Mouse (Mus musculus) ES-E14 (cell line): ENCODE measurements at regions not wholly inside any gene's neighbourhood (a gene's known extent, or its start where the extent isn't known, plus 50 kb on each side); places are given as distances from the start of the nearest gene placed in this dataset.

Experiments used
- DNase-seq: peaks from one replicate; pipeline ENCODE4 v3.0.0-alpha.2; 2013; ENCODE audit warnings: low read depth, low spot score
- H3K27ac ChIP-seq: 2 replicates; pipeline ENCODE4 v1.5.1; 2012; ENCODE audit warnings: low read depth, mild to moderate bottlenecking, low read length, moderate library complexity, mixed read lengths; ENCODE audit not compliant: poor library complexity, insufficient read depth, severe bottlenecking
- H3K36me3 ChIP-seq: 2 replicates; pipeline ENCODE4 v1.6.1; 2012; ENCODE audit warnings: mild to moderate bottlenecking, low read length, moderate library complexity, mixed read lengths; ENCODE audit not compliant: control insufficient read depth, poor library complexity, insufficient read depth, severe bottlenecking
- H3K4me1 ChIP-seq, 2 experiments: fragments of 150-350 bp in 1 of 2; sonication (generic) in 1 of 2; 2 replicates each; pipeline ENCODE4 v1.6.1; 2012; ENCODE audit warnings: low read length in 2 of 2, mild to moderate bottlenecking in 1 of 2, mixed read lengths in 1 of 2; ENCODE audit not compliant: control insufficient read depth in 2 of 2, insufficient read depth in 2 of 2, poor library complexity in 1 of 2
- H3K4me3 ChIP-seq, 2 experiments: fragments of 150-350 bp in 1 of 2; sonication (generic) in 1 of 2; 2 replicates each; pipeline ENCODE4 v1.5.1; 2012; ENCODE audit warnings: low read length in 2 of 2, low read depth in 1 of 2, mild to moderate bottlenecking in 1 of 2, mixed read lengths in 1 of 2; ENCODE audit not compliant: insufficient read depth in 1 of 2, poor library complexity in 1 of 2, severe bottlenecking in 1 of 2
- H3K9ac ChIP-seq: 2 replicates; pipeline ENCODE4 v1.6.1; 2012; ENCODE audit warnings: low read depth, mild to moderate bottlenecking, low read length, mixed read lengths; ENCODE audit not compliant: poor library complexity, insufficient read depth, severe bottlenecking
- H3K9me3 ChIP-seq: fragments of 150-350 bp; sonication (generic); 2 replicates; pipeline ENCODE4 v1.6.1; 2012; ENCODE audit warnings: low read depth, mild to moderate bottlenecking, low read length; ENCODE audit not compliant: control insufficient read depth, insufficient read depth
- CHD2 ChIP-seq: IDR thresholded peaks from 2 replicates; pipeline ENCODE4 v1.6.1; 2014; ENCODE audit warnings: mild to moderate bottlenecking, low read depth, low read length, inconsistent platforms
- HCFC1 ChIP-seq: IDR thresholded peaks from 2 replicates; pipeline ENCODE4 v1.6.1; 2012; ENCODE audit warnings: low read length, inconsistent platforms, borderline replicate concordance; ENCODE audit not compliant: insufficient read depth
- MAFK ChIP-seq: IDR thresholded peaks from 2 replicates; pipeline ENCODE4 v1.6.1; 2014; ENCODE audit warnings: mild to moderate bottlenecking, low read depth, low read length, inconsistent platforms; ENCODE audit not compliant: insufficient read depth
- ZC3H11A ChIP-seq: IDR thresholded peaks from 2 replicates; pipeline ENCODE4 v1.6.1; 2012; ENCODE audit warnings: low read depth, mild to moderate bottlenecking, inconsistent platforms, low read length, borderline replicate concordance
- ZNF384 ChIP-seq: IDR thresholded peaks from 2 replicates; pipeline ENCODE4 v1.6.1; 2012; ENCODE audit warnings: low read depth, low read length, inconsistent platforms
- in situ Hi-C, 2 experiments: fragments of 600-800 bp; cut with MboI; formaldehyde crosslinking; loops; one replicate each; pipeline ENCODE4 v1.15.1; 2025; ENCODE audit warnings: low sequenced_read_pairs in 2 of 2, inconsistent platforms in 1 of 2; ENCODE audit not compliant: unreplicated experiment in 2 of 2

- no peak overlapping the region for H3K9ac ChIP-seq
- H3K36me3 ChIP-seq, result no peaks in the 10 kb centered on the region
- DNase-seq, result no peak
- no peak for TF ChIP-seq HCFC1
- no peak for TF ChIP-seq ZNF384
- TF ChIP-seq ZC3H11A, result no peak
- no peak for TF ChIP-seq MAFK
- TF ChIP-seq CHD2, result no peak
- H3K4me3 ChIP-seq, result no peak overlapping the region
- no peak overlapping the region for H3K27ac ChIP-seq
- no peaks in the 10 kb centered on the region for H3K4me1 ChIP-seq
- no peaks in the 10 kb centered on the region for H3K9me3 ChIP-seq
- in situ Hi-C loops, result no loop called here
These were observed 51.5 kb upstream of the Trpc7 start for GRCm38 (mm10) chr13:56947266-56947665.
